Comparison of ENCODE assay signal across 8 mouse cellular contexts in genomic region chr13:92355272-92355643, GRCm38 (mm10). TPM values are rescaled to one million over a fixed set of nuclear protein-coding genes. Genes with fewer than 3 reads are reported as not detected.
DNase-seq lines count a peak whose midpoint lies in the region; ATAC-seq and TF ChIP-seq lines count a peak whose summit lies in the region.

No protein-coding gene starts in this region.

- H3K27ac ChIP-seq in cerebellum, adult 2 months (ENCODE audit: insufficient read depth, low read length): no peak overlapping the region
- no peak overlapping the region for H3K27ac ChIP-seq in brown adipose tissue, adult 24 weeks (replicated peaks; ENCODE audit: low read depth, low read length)
- H3K27ac ChIP-seq in hindbrain, embryonic 15.5 days (replicated peaks): no peak overlapping the region
- peak overlapping the region; percentile 82 for H3K27ac ChIP-seq in liver, embryonic 13.5 days
- peak overlapping the region; percentile 18; the same call in 1 of the 2 replicates for H3K27ac ChIP-seq in stomach, postnatal 0 days (replicated peaks)

- WGBS in cerebellum, adult 2 months: under 1% methylated on average over 24 of the region's 24 CpGs
- WGBS in hindbrain, embryonic 15.5 days: 0% methylated on average over 24 of the region's 24 CpGs
- WGBS in liver, embryonic 13.5 days (ENCODE audit: insufficient replicate concordance): under 1% methylated on average over 24 of the region's 24 CpGs
- under 1% methylated on average over 23 of the region's 24 CpGs for WGBS in stomach, postnatal 0 days

- TF ChIP-seq POLR2A in cerebellum, adult 2 months (IDR thresholded peaks at IDR 0.05; ENCODE audit: borderline replicate concordance, insufficient read depth, low read length): no peak

- no peak for TF ChIP-seq EP300 in stomach, postnatal 0 days (optimal IDR thresholded peaks at IDR 0.05)

- H3K4me1 ChIP-seq in cerebellum, adult 2 months (ENCODE audit: control insufficient read depth, insufficient read depth, low read length): peaks cover 6% of the 10 kb centered on the region
- H3K4me1 ChIP-seq in brown adipose tissue, adult 24 weeks (ENCODE audit: control insufficient read depth, insufficient read depth, insufficient read length, low read length): peaks cover 5% of the 10 kb centered on the region
- H3K4me1 ChIP-seq in hindbrain, embryonic 15.5 days (replicated peaks): peaks cover 22% of the 10 kb centered on the region
- H3K4me1 ChIP-seq in liver, embryonic 13.5 days (replicated peaks): peaks cover 34% of the 10 kb centered on the region
- no peaks in the 10 kb centered on the region for H3K4me1 ChIP-seq in stomach, postnatal 0 days (replicated peaks; ENCODE audit: control insufficient read depth, insufficient read depth)

- no peak for TF ChIP-seq CTCF in cerebellum, adult 2 months (IDR thresholded peaks at IDR 0.05; ENCODE audit: borderline replicate concordance, insufficient read depth, low read depth, low read length)
- no peak for TF ChIP-seq CTCF in stomach, postnatal 0 days (IDR thresholded peaks at IDR 0.05; ENCODE audit: low read depth)

- H3K4me2 ChIP-seq in hindbrain, embryonic 15.5 days: peak overlapping the region; percentile 99
- H3K4me2 ChIP-seq in liver, embryonic 13.5 days: peak overlapping the region; percentile 94
- H3K4me2 ChIP-seq in stomach, postnatal 0 days (replicated peaks; ENCODE audit: low read depth): peak overlapping the region; percentile 100

- H3K9me3 ChIP-seq in hindbrain, embryonic 15.5 days: no peaks in the 10 kb centered on the region
- H3K9me3 ChIP-seq in liver, embryonic 13.5 days (replicated peaks): no peaks in the 10 kb centered on the region
- no peaks in the 10 kb centered on the region for H3K9me3 ChIP-seq in stomach, postnatal 0 days (ENCODE audit: control insufficient read depth, low read length)

- ATAC-seq in hindbrain, embryonic 15.5 days (ENCODE audit: low FRiP score, low read depth): peak; percentile 57
- ATAC-seq in liver, embryonic 13.5 days (ENCODE audit: low read depth): peak; percentile 46
- ATAC-seq in stomach, postnatal 0 days (ENCODE audit: low FRiP score, low TSS enrichment): peak; percentile 25
- ATAC-seq in CD4-positive, CD25-positive, alpha-beta regulatory T cell, adult 4 months: no peak

- no peaks in the 10 kb centered on the region for H3K27me3 ChIP-seq in cerebellum, adult 2 months (ENCODE audit: control insufficient read depth, insufficient read depth, low read length)
- H3K27me3 ChIP-seq in hindbrain, embryonic 15.5 days: no peaks in the 10 kb centered on the region
- H3K27me3 ChIP-seq in liver, embryonic 13.5 days: no peaks in the 10 kb centered on the region
- H3K27me3 ChIP-seq in stomach, postnatal 0 days (ENCODE audit: control insufficient read depth, insufficient read depth, low read length): no peaks in the 10 kb centered on the region

- peak overlapping the region; percentile 82 for H3K4me3 ChIP-seq in cerebellum, adult 2 months (replicated peaks; ENCODE audit: insufficient read depth, low read depth, low read length)
- peak overlapping the region; percentile 92 for H3K4me3 ChIP-seq in brown adipose tissue, adult 24 weeks (ENCODE audit: insufficient read depth, low read depth, low read length)
- peak overlapping the region; percentile 62 for H3K4me3 ChIP-seq in hindbrain, embryonic 15.5 days
- H3K4me3 ChIP-seq in liver, embryonic 13.5 days (replicated peaks): peak overlapping the region; percentile 81
- peak overlapping the region; percentile 74 for H3K4me3 ChIP-seq in stomach, postnatal 0 days (ENCODE audit: low read depth, low read length)

- no peak for DNase-seq in cerebellum, adult 2 months
- no peak for DNase-seq in cerebellum, postnatal 36 days
- no peak for DNase-seq in liver, embryonic 13.5 days
- peak; percentile 59 for DNase-seq in stomach, postnatal 0 days (ENCODE audit: low spot score)
- DNase-seq in adrenal gland, postnatal 25 days: no peak

- H3K36me3 ChIP-seq in hindbrain, embryonic 15.5 days: no peaks in the 10 kb centered on the region
- peaks cover 40% of the 10 kb centered on the region for H3K36me3 ChIP-seq in liver, embryonic 13.5 days
- 0 out of 2 replicates have a peak, but pooled peaks cover 2% of the 10 kb centered on the region for H3K36me3 ChIP-seq in stomach, postnatal 0 days (ENCODE audit: control insufficient read depth, insufficient read depth, low read length)

- peak overlapping the region; percentile 50 for H3K9ac ChIP-seq in hindbrain, embryonic 15.5 days
- peak overlapping the region; percentile 83 for H3K9ac ChIP-seq in liver, embryonic 13.5 days
- H3K9ac ChIP-seq in stomach, postnatal 0 days (ENCODE audit: low read length): peak overlapping the region; percentile 61

RNA-seq across cellular contexts. Expression of gene Msh3, which starts 0.5 kb away (rescaled TPM):
- 23.7 and 25.1 TPM in 2 replicates for polyA plus RNA-seq in cerebellum, adult 2 months (2012; rRNA removed)
- 8.5 and 21.8 TPM in 2 replicates for polyA plus RNA-seq in brown adipose tissue, adult 24 weeks (2012; ENCODE audit: insufficient read depth, insufficient read length, missing spikeins)
- polyA plus RNA-seq in hindbrain, embryonic 15.5 days (2015; fragmentation: Nextera tagmentation; extraction: Ambion mirVana): 21.8 and 22.0 TPM in 2 replicates
- 12.8 and 14.5 TPM in 2 replicates for polyA plus RNA-seq in liver, embryonic 13.5 days (2015; fragmentation: Nextera tagmentation; extraction: Ambion mirVana)
- polyA plus RNA-seq in stomach, postnatal 0 days (2015; fragmentation: Nextera tagmentation; extraction: Ambion mirVana): 8.3 TPM in 2 replicates
- 10 to 100 TPM; 32.5 to 49.8 TPM for polyA plus RNA-seq in CD4-positive, CD25-positive, alpha-beta regulatory T cell, adult 4 months (2017; shearing (Covaris generic))
- 29.6 and 38.8 TPM in 2 replicates for total RNA-seq in adrenal gland, postnatal 25 days (2021)

RNA-seq across cellular contexts. Expression of gene Dhfr, which starts 0.7 kb away (rescaled TPM):
- polyA plus RNA-seq in cerebellum, adult 2 months (2012; rRNA removed): 2.8 TPM in 2 replicates
- 1.4 and 1.8 TPM in 2 replicates for polyA plus RNA-seq in brown adipose tissue, adult 24 weeks (2012; ENCODE audit: insufficient read depth, insufficient read length, missing spikeins)
- 5.3 and 5.9 TPM in 2 replicates for polyA plus RNA-seq in hindbrain, embryonic 15.5 days (2015; fragmentation: Nextera tagmentation; extraction: Ambion mirVana)
- 21.0 and 24.0 TPM in 2 replicates for polyA plus RNA-seq in liver, embryonic 13.5 days (2015; fragmentation: Nextera tagmentation; extraction: Ambion mirVana)
- polyA plus RNA-seq in stomach, postnatal 0 days (2015; fragmentation: Nextera tagmentation; extraction: Ambion mirVana): 5.4 and 5.5 TPM in 2 replicates
- polyA plus RNA-seq in CD4-positive, CD25-positive, alpha-beta regulatory T cell, adult 4 months (2017; shearing (Covaris generic)): 1 to 10 TPM; 3.5 to 4.1 TPM
- total RNA-seq in adrenal gland, postnatal 25 days (2021): 4.3 and 5.4 TPM in 2 replicates

RNA-seq across cellular contexts. Expression of gene Gm20379, which starts 49.5 kb away (rescaled TPM):
- polyA plus RNA-seq in cerebellum, adult 2 months (2012; rRNA removed): not detected in 2 replicates
- not detected in 2 replicates for polyA plus RNA-seq in brown adipose tissue, adult 24 weeks (2012; ENCODE audit: insufficient read depth, insufficient read length, missing spikeins)
- polyA plus RNA-seq in hindbrain, embryonic 15.5 days (2015; fragmentation: Nextera tagmentation; extraction: Ambion mirVana): 0.74 and 0.88 TPM in 2 replicates
- polyA plus RNA-seq in liver, embryonic 13.5 days (2015; fragmentation: Nextera tagmentation; extraction: Ambion mirVana): 0.32 and 0.43 TPM in 2 replicates
- polyA plus RNA-seq in stomach, postnatal 0 days (2015; fragmentation: Nextera tagmentation; extraction: Ambion mirVana): 0.27 and 0.51 TPM in 2 replicates
- polyA plus RNA-seq in CD4-positive, CD25-positive, alpha-beta regulatory T cell, adult 4 months (2017; shearing (Covaris generic)): 1 to 10 TPM; 6.4 to 6.9 TPM
- not detected in 2 replicates for total RNA-seq in adrenal gland, postnatal 25 days (2021)

Comparison
In these comparisons a context has a peak if more than half of its experiments do, and no peak if none do; other contexts are left out.
1. H3K27ac ChIP-seq: peak in liver, embryonic 13.5 days (single experiment) and stomach, postnatal 0 days (single experiment); none in cerebellum, adult 2 months (single experiment), brown adipose tissue, adult 24 weeks (single experiment) and hindbrain, embryonic 15.5 days (single experiment).
2. Peak in every context shown above with its lines, with median percentiles within 50 percentile points of each other: H3K4me3 ChIP-seq, H3K4me2 ChIP-seq and H3K9ac ChIP-seq.